Mouse (Mus musculus): Measurements from ENCODE around the gene Stk33. TPM values are rescaled to one million over a fixed set of nuclear protein-coding genes. Genes with fewer than 3 reads are reported as not detected.

Stk33 gene
- total and polyA plus RNA-seq, 3 experiments, result not detected

GRCm38 (mm10) chr7:109470700-109471099 is 31.8 kb upstream of the Stk33 start:
- Histone ChIP-seq H3K36me3 (ENCODE audit: control insufficient read depth in 1 of 2, insufficient read depth in 2 of 2, low read length in 2 of 2) (no peaks in the 10 kb centered on the region), H3K27me3 (ENCODE audit: control insufficient read depth in 1 of 2, insufficient read depth in 2 of 2, low read length in 2 of 2) (peaks cover 4 to 11% of the 10 kb centered on the region in 2 experiments), H3K4me3 (ENCODE audit: control insufficient read depth in 1 of 2, insufficient read depth in 1 of 2, low read depth in 2 of 2, low read length in 2 of 2) (no peak overlapping the region), H3K27ac (ENCODE audit: control insufficient read depth, low read depth, low read length) (no peak overlapping the region), H3K79me2 (ENCODE audit: control insufficient read depth, insufficient read depth, low read length, poor library complexity) (no peaks in the 10 kb centered on the region), H3K9me3 (replicated peaks; ENCODE audit: insufficient read depth, low read length) (no peaks in the 10 kb centered on the region), H3K4me1 (ENCODE audit: control insufficient read depth in 1 of 2, insufficient read depth in 2 of 2, low read length in 2 of 2) (no peaks in the 10 kb centered on the region), H3K9ac (ENCODE audit: control insufficient read depth, low read depth, low read length, poor library complexity, severe bottlenecking) (no peak overlapping the region)
- no peak for DNase-seq (ENCODE audit: low read depth, low spot score)
- no peak for TF ChIP-seq MYB (IDR thresholded peaks at IDR 0.05; ENCODE audit: low read depth, low read length)
- no peak for TF ChIP-seq GABPA (IDR thresholded peaks at IDR 0.05; ENCODE audit: low read depth, low read length)
- TF ChIP-seq MXI1 (IDR thresholded peaks at IDR 0.05; ENCODE audit: low read depth, low read length), result no peak
- no peak for TF ChIP-seq POLR2AphosphoS5 (IDR thresholded peaks at IDR 0.05; ENCODE audit: borderline replicate concordance, low read depth, low read length)
- TF ChIP-seq RAD21 (IDR thresholded peaks at IDR 0.05; ENCODE audit: low read depth, low read length), result no peak
- no peak for TF ChIP-seq ETS1 (IDR thresholded peaks at IDR 0.05; ENCODE audit: low read depth, low read length)
- TF ChIP-seq NELFE (IDR thresholded peaks at IDR 0.05; ENCODE audit: low read depth, low read length), result no peak
- TF ChIP-seq E2F4 (IDR thresholded peaks at IDR 0.05; ENCODE audit: borderline replicate concordance, low read depth, low read length), result no peak
- TF ChIP-seq UBTF (IDR thresholded peaks at IDR 0.05; ENCODE audit: borderline replicate concordance, insufficient read depth, low read depth, low read length), result no peak
- no peak for TF ChIP-seq ELF1 (IDR thresholded peaks at IDR 0.05; ENCODE audit: low read depth, low read length)
- no peak for TF ChIP-seq ZC3H11A (IDR thresholded peaks at IDR 0.05; ENCODE audit: low read depth, low read length)
- no peak for TF ChIP-seq NRF1 (IDR thresholded peaks at IDR 0.05; ENCODE audit: insufficient read depth, low read depth, low read length, poor library complexity, severe bottlenecking)

- Histone ChIP-seq H3K79me2 (ENCODE audit: control insufficient read depth, insufficient read depth, low read length, poor library complexity) (no peaks in the 10 kb centered on the region), H3K4me1 (ENCODE audit: control insufficient read depth in 1 of 2, insufficient read depth in 2 of 2, low read length in 2 of 2) (no peaks in the 10 kb centered on the region), H3K27ac (ENCODE audit: control insufficient read depth, low read depth, low read length) (no peak overlapping the region), H3K9me3 (replicated peaks; ENCODE audit: insufficient read depth, low read length) (no peaks in the 10 kb centered on the region), H3K4me3 (ENCODE audit: control insufficient read depth in 1 of 2, insufficient read depth in 1 of 2, low read depth in 2 of 2, low read length in 2 of 2) (no peak overlapping the region), H3K27me3 (ENCODE audit: control insufficient read depth in 1 of 2, insufficient read depth in 2 of 2, low read length in 2 of 2) (peaks cover 4 to 11% of the 10 kb centered on the region in 2 experiments), H3K9ac (ENCODE audit: control insufficient read depth, low read depth, low read length, poor library complexity, severe bottlenecking) (no peak overlapping the region), H3K36me3 (ENCODE audit: control insufficient read depth in 1 of 2, insufficient read depth in 2 of 2, low read length in 2 of 2) (no peaks in the 10 kb centered on the region)
- TF ChIP-seq USF2 (IDR thresholded peaks at IDR 0.05; ENCODE audit: borderline replicate concordance in 1 of 2, insufficient read depth in 1 of 2, low read depth in 1 of 2, low read length in 2 of 2) (no peak), MYC (IDR thresholded peaks at IDR 0.05; ENCODE audit: low read depth, low read length) (no peak), GABPA (IDR thresholded peaks at IDR 0.05; ENCODE audit: low read depth, low read length) (no peak), CHD1 (IDR thresholded peaks at IDR 0.05; ENCODE audit: low read depth, low read length) (no peak), ZNF384 (IDR thresholded peaks at IDR 0.05; ENCODE audit: low read depth, low read length) (no peak), MAZ (IDR thresholded peaks at IDR 0.05; ENCODE audit: low read depth, low read length) (no peak), USF1 (IDR thresholded peaks at IDR 0.05; ENCODE audit: low read depth, low read length) (no peak), CTCF (IDR thresholded peaks at IDR 0.05 in 2 of 3, conservative IDR thresholded peaks at IDR 0.05 in 1 of 3; ENCODE audit: control insufficient read depth in 1 of 3, insufficient read depth in 1 of 3, low read depth in 2 of 3, low read length in 3 of 3, poor library complexity in 1 of 3, severe bottlenecking in 1 of 3) (no peak), NRF1 (IDR thresholded peaks at IDR 0.05; ENCODE audit: insufficient read depth, low read depth, low read length, poor library complexity, severe bottlenecking) (no peak), MAX (IDR thresholded peaks at IDR 0.05; ENCODE audit: low read length) (no peak), MAFK (IDR thresholded peaks at IDR 0.05; ENCODE audit: borderline replicate concordance, low read depth, low read length) (no peak), BHLHE40 (IDR thresholded peaks at IDR 0.05; ENCODE audit: borderline replicate concordance, low read depth, low read length) (no peak), ZKSCAN1 (IDR thresholded peaks at IDR 0.05; ENCODE audit: low read depth, low read length) (no peak), MYB (IDR thresholded peaks at IDR 0.05; ENCODE audit: low read depth, low read length) (no peak), ZC3H11A (IDR thresholded peaks at IDR 0.05; ENCODE audit: low read depth, low read length) (no peak), GATA1 (IDR thresholded peaks at IDR 0.05; ENCODE audit: low read depth, low read length) (no peak), POLR2AphosphoS5 (IDR thresholded peaks at IDR 0.05; ENCODE audit: borderline replicate concordance, low read depth, low read length) (no peak), HCFC1 (IDR thresholded peaks at IDR 0.05; ENCODE audit: low read depth, low read length) (no peak), EP300 (IDR thresholded peaks at IDR 0.05; ENCODE audit: low read depth in 1 of 2, low read length in 2 of 2) (no peak), TBP (IDR thresholded peaks at IDR 0.05; ENCODE audit: low read depth, low read length) (no peak)
- no peak for DNase-seq (ENCODE audit: low read depth, low spot score)
These were observed 29.4 kb upstream of the Stk33 start for GRCm38 (mm10) chr7:109468262-109468701.

All from MEL (cell line).